Mouse (Mus musculus): Measurements from ENCODE around the gene Iqcn.

DNA sequence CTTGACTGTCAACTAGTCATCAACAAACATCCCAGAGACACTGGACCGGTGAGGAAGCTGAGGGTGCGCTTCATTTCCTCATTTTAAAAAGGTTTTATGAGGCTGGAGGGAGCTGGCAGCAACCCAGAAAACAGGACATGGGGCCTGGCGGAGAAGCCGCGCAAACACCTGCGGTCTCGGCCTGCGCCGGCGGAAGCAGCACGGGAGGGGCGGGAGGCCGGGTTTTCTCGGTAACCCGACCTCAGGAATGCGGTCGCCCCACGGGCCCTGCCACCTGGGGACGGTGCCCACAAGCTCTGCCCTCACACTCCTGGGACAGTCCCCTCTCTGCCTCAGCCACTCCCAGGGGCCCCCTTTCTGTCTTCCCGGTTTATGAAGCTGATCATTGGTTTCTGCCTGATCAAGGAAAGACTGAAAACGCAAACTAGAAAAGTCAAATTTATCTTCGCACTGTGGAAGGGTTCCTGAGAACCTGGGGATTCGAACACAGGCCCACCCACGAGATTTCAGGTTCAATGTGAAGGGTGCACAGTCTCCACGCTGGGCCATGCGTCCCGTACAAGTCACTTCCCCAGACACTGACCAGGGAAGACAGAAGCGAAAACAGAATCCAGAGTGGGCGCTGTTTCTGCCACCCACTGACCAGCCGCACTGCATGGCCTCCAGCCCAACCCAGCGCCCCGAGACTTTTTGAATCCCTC lies 7.8 kb upstream of the Iqcn start:
- TF ChIP-seq CTCF (IDR thresholded peaks at IDR 0.05; ENCODE audit: borderline replicate concordance, insufficient read depth, low read length) (no peak), POLR2A (IDR thresholded peaks at IDR 0.05; ENCODE audit: low read depth, low read length) (no peak)
